Mouse (Mus musculus): ENCODE results near the gene H2-Eb1. TPM values are rescaled to one million over a fixed set of nuclear protein-coding genes. Genes with fewer than 3 reads are reported as not detected.

Gene H2-Eb1
- polyA plus RNA-seq, 1 experiment = not detected

DNA sequence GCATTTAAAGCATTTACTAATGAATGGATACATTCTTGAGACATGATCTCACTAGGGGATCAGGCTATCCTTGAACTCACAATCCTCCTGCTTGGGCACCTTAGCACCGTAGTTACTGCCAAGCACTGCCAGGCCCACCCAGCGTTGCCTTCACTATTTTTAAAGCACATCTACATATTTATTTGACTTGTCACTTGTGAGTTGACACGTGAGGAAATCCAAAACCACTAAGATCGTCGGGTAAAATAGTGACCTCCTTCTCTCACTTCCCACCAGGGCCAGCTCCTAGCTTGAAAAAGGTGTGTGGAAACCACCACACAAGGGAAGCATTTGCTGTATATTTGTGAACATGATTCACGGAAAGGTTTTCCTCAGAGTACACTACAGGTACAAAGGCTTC is 18.7 kb upstream of the H2-Eb1 start:
- TF ChIP-seq TCF3 (IDR thresholded peaks at IDR 0.05; ENCODE audit: insufficient read length, low read depth) (no peak), POLR2A (IDR thresholded peaks at IDR 0.05; ENCODE audit: insufficient read length, low read depth) (no peak), MYOG (IDR thresholded peaks at IDR 0.05; ENCODE audit: control insufficient read depth in 1 of 3, insufficient read depth in 1 of 3, insufficient read length in 2 of 3, low read depth in 2 of 3) (no peak), SRF (IDR thresholded peaks at IDR 0.05; ENCODE audit: control insufficient read depth, insufficient read length, low read depth) (no peak)
- no peak overlapping the region for H3ac ChIP-seq (ENCODE audit: control insufficient read depth, insufficient read length)
- no peaks in the 10 kb centered on the region for H3K79me2 ChIP-seq (ENCODE audit: control insufficient read depth, insufficient read depth)
- H3K36me3 ChIP-seq (ENCODE audit: control insufficient read depth, insufficient read depth) = no peaks in the 10 kb centered on the region
- H3K27me3 ChIP-seq (ENCODE audit: control insufficient read depth, insufficient read depth, insufficient read length) = no peaks in the 10 kb centered on the region
- H3K4me2 ChIP-seq (ENCODE audit: low read depth) = no peak overlapping the region
- no peak overlapping the region for H3K4me3 ChIP-seq

DNA sequence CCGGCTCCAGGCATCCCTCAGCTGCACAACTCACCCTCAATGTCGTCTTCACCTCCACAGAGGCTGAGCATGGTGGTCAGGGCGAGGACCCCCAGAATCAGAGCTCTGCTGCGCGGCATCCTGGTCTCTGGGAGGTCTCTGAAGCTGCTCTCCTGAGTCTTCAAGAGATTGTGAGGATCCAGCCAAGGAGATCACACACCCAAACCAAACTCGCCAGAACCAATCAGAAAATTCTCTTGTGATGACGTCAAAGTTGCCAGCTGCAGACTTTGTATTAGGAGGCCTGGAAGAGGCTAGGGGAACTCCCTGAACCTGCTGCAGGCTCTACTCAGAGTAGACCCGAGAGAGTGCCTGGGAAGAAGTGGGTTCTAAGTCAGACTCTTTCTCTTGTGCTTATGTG is 18.0 kb upstream of the H2-Eb1 start, which contains the start of gene H2-Aa:
Gene H2-Aa, minus strand, starts transcription at position 176 of the 400 bp plus-strand sequence.
- Histone ChIP-seq H3K36me3 (ENCODE audit: control insufficient read depth, insufficient read depth) (no peaks in the 10 kb centered on the region), H3ac (ENCODE audit: control insufficient read depth, insufficient read length) (no peak within 1 kb of the TSS), H3K79me2 (ENCODE audit: control insufficient read depth, insufficient read depth) (no peaks in the 10 kb centered on the region), H3K27me3 (ENCODE audit: control insufficient read depth, insufficient read depth, insufficient read length) (no peaks in the 10 kb centered on the region), H3K4me3 (no peak within 1 kb of the TSS), H3K4me2 (ENCODE audit: low read depth) (no peak within 1 kb of the TSS)
- TF ChIP-seq MYOG (IDR thresholded peaks at IDR 0.05; ENCODE audit: control insufficient read depth in 1 of 3, insufficient read depth in 1 of 3, insufficient read length in 2 of 3, low read depth in 2 of 3) (no peak), MAX (IDR thresholded peaks at IDR 0.05; ENCODE audit: low read depth) (no peak), POLR2A (IDR thresholded peaks at IDR 0.05; ENCODE audit: insufficient read length, low read depth) (no peak), TCF3 (IDR thresholded peaks at IDR 0.05; ENCODE audit: insufficient read length, low read depth) (no peak), SRF (IDR thresholded peaks at IDR 0.05; ENCODE audit: control insufficient read depth, insufficient read length, low read depth) (no peak), REST (IDR thresholded peaks at IDR 0.05; ENCODE audit: insufficient read depth, insufficient read length) (no peak), CEBPB (IDR thresholded peaks at IDR 0.05; ENCODE audit: insufficient read depth, poor library complexity, severe bottlenecking) (no peak), USF1 (IDR thresholded peaks at IDR 0.05; ENCODE audit: low read depth) (no peak), MYOD1 (IDR thresholded peaks at IDR 0.05; ENCODE audit: control insufficient read depth in 1 of 3, insufficient read length in 2 of 3, low read depth in 2 of 3) (no peak), E2F4 (IDR thresholded peaks at IDR 0.05; ENCODE audit: insufficient read depth) (no peak), POLR2AphosphoS2 (IDR thresholded peaks at IDR 0.05; ENCODE audit: insufficient read length, low read depth) (no peak), TCF12 (IDR thresholded peaks at IDR 0.05; ENCODE audit: insufficient read depth, poor library complexity, severe bottlenecking) (no peak)

DNA sequence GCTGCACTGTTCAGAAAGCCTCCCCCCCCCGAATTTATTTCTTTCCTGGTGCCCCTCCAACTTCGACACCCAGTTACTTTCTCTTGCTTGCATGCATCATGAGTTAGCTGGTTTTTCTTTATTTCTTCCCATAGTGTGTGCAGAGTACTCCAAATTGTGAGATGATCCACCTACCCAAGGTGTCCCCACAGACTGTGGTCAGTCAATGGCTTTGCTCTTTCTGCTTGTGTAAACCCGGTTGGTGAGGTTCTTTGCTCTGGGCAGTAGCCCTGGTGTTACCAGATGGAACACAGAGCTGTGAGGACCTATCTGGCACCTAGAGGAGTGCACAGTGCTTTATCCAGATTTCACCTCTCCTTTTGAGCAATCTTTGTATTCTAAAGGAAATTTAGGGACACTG is 17.5 kb upstream of the H2-Eb1 start:
- Histone ChIP-seq H3K4me3 (no peak overlapping the region), H3K79me2 (ENCODE audit: control insufficient read depth, insufficient read depth) (no peaks in the 10 kb centered on the region), H3K4me2 (ENCODE audit: low read depth) (no peak overlapping the region), H3K27me3 (ENCODE audit: control insufficient read depth, insufficient read depth, insufficient read length) (no peaks in the 10 kb centered on the region), H3ac (ENCODE audit: control insufficient read depth, insufficient read length) (no peak overlapping the region), H3K36me3 (ENCODE audit: control insufficient read depth, insufficient read depth) (no peaks in the 10 kb centered on the region)
- TF ChIP-seq POLR2A (IDR thresholded peaks at IDR 0.05; ENCODE audit: insufficient read length, low read depth) (no peak), POLR2AphosphoS2 (IDR thresholded peaks at IDR 0.05; ENCODE audit: insufficient read length, low read depth) (no peak), TCF12 (IDR thresholded peaks at IDR 0.05; ENCODE audit: insufficient read depth, poor library complexity, severe bottlenecking) (no peak), USF1 (IDR thresholded peaks at IDR 0.05; ENCODE audit: low read depth) (no peak), SRF (IDR thresholded peaks at IDR 0.05; ENCODE audit: control insufficient read depth, insufficient read length, low read depth) (no peak), MAX (IDR thresholded peaks at IDR 0.05; ENCODE audit: low read depth) (no peak), CEBPB (IDR thresholded peaks at IDR 0.05; ENCODE audit: insufficient read depth, poor library complexity, severe bottlenecking) (no peak), REST (IDR thresholded peaks at IDR 0.05; ENCODE audit: insufficient read depth, insufficient read length) (no peak), E2F4 (IDR thresholded peaks at IDR 0.05; ENCODE audit: insufficient read depth) (no peak), MYOG (IDR thresholded peaks at IDR 0.05; ENCODE audit: control insufficient read depth in 1 of 3, insufficient read depth in 1 of 3, insufficient read length in 2 of 3, low read depth in 2 of 3) (no peak)

DNA sequence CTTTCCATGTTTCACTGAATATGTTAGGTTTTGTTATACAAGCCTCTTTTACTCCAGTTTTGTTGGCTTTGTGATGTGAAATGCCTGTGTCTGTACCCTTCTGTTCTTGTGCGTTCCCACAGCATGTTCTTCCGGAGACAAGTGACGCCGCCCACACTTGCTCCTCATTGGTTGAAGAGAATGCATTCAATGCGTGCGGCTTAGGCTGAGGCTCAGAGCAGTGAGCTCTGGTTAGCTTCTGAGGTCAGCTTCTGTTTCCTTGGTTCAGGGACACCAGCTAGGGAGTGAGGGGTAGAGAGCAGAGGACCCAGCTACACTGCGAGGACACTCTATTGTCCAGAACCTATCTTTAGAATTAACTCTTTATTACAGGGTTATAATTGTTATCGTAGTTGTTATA is 14.1 kb upstream of the H2-Eb1 start:
- Histone ChIP-seq H3K79me2 (ENCODE audit: control insufficient read depth, insufficient read depth) (no peaks in the 10 kb centered on the region), H3ac (ENCODE audit: control insufficient read depth, insufficient read length) (no peak overlapping the region), H3K36me3 (ENCODE audit: control insufficient read depth, insufficient read depth) (no peaks in the 10 kb centered on the region), H3K27me3 (ENCODE audit: control insufficient read depth, insufficient read depth, insufficient read length) (peaks cover 5% of the 10 kb centered on the region), H3K4me2 (ENCODE audit: low read depth) (no peak overlapping the region), H3K4me3 (no peak overlapping the region)
- no peak for TF ChIP-seq REST (IDR thresholded peaks at IDR 0.05; ENCODE audit: insufficient read depth, insufficient read length)
- no peak for TF ChIP-seq POLR2AphosphoS2 (IDR thresholded peaks at IDR 0.05; ENCODE audit: insufficient read length, low read depth)
- no peak for TF ChIP-seq SRF (IDR thresholded peaks at IDR 0.05; ENCODE audit: control insufficient read depth, insufficient read length, low read depth)
- no peak for TF ChIP-seq POLR2A (IDR thresholded peaks at IDR 0.05; ENCODE audit: insufficient read length, low read depth)
- TF ChIP-seq TCF3 (IDR thresholded peaks at IDR 0.05; ENCODE audit: insufficient read length, low read depth) = no peak
- TF ChIP-seq TCF12 (IDR thresholded peaks at IDR 0.05; ENCODE audit: insufficient read depth, poor library complexity, severe bottlenecking) = no peak
- TF ChIP-seq MYOG (IDR thresholded peaks at IDR 0.05; ENCODE audit: control insufficient read depth in 1 of 3, insufficient read depth in 1 of 3, insufficient read length in 2 of 3, low read depth in 2 of 3) = no peak
- no peak for TF ChIP-seq USF1 (IDR thresholded peaks at IDR 0.05; ENCODE audit: low read depth)
- TF ChIP-seq MYOD1 (IDR thresholded peaks at IDR 0.05; ENCODE audit: control insufficient read depth in 1 of 3, insufficient read length in 2 of 3, low read depth in 2 of 3) = no peak
- no peak for TF ChIP-seq CEBPB (IDR thresholded peaks at IDR 0.05; ENCODE audit: insufficient read depth, poor library complexity, severe bottlenecking)
- TF ChIP-seq E2F4 (IDR thresholded peaks at IDR 0.05; ENCODE audit: insufficient read depth) = no peak
- TF ChIP-seq MAX (IDR thresholded peaks at IDR 0.05; ENCODE audit: low read depth) = no peak

DNA sequence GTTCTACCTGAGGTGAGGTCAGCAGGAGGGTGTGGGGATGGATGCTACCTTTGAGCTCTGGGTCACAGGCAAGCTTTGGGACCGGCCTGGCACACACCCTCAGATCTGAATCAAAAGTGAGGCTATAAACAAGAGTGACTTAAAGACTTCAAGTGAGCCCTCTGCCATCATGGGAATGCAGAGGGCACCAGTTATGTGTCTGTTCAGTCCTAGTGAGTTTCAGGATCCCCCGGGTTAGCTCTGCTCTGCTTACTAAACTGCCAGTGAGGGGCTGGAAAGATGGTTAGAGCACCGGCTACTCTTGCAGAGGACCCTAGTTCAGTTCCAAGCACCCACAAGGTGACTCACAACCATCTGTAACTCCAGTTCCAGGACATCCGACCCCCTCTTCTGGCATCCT is 13.1 kb upstream of the H2-Eb1 start:
- Histone ChIP-seq H3K36me3 (ENCODE audit: control insufficient read depth, insufficient read depth) (no peaks in the 10 kb centered on the region), H3K27me3 (ENCODE audit: control insufficient read depth, insufficient read depth, insufficient read length) (peaks cover 5% of the 10 kb centered on the region), H3K4me3 (no peak overlapping the region), H3ac (ENCODE audit: control insufficient read depth, insufficient read length) (no peak overlapping the region), H3K4me2 (ENCODE audit: low read depth) (no peak overlapping the region), H3K79me2 (ENCODE audit: control insufficient read depth, insufficient read depth) (no peaks in the 10 kb centered on the region)
- no peak for TF ChIP-seq REST (IDR thresholded peaks at IDR 0.05; ENCODE audit: insufficient read depth, insufficient read length)
- TF ChIP-seq POLR2AphosphoS2 (IDR thresholded peaks at IDR 0.05; ENCODE audit: insufficient read length, low read depth) = no peak
- no peak for TF ChIP-seq POLR2A (IDR thresholded peaks at IDR 0.05; ENCODE audit: insufficient read length, low read depth)
- no peak for TF ChIP-seq TCF3 (IDR thresholded peaks at IDR 0.05; ENCODE audit: insufficient read length, low read depth)
- no peak for TF ChIP-seq MYOD1 (IDR thresholded peaks at IDR 0.05; ENCODE audit: control insufficient read depth in 1 of 3, insufficient read length in 2 of 3, low read depth in 2 of 3)
- TF ChIP-seq E2F4 (IDR thresholded peaks at IDR 0.05; ENCODE audit: insufficient read depth) = no peak
- no peak for TF ChIP-seq CEBPB (IDR thresholded peaks at IDR 0.05; ENCODE audit: insufficient read depth, poor library complexity, severe bottlenecking)
- TF ChIP-seq USF1 (IDR thresholded peaks at IDR 0.05; ENCODE audit: low read depth) = no peak
- no peak for TF ChIP-seq TCF12 (IDR thresholded peaks at IDR 0.05; ENCODE audit: insufficient read depth, poor library complexity, severe bottlenecking)
- no peak for TF ChIP-seq MYOG (IDR thresholded peaks at IDR 0.05; ENCODE audit: control insufficient read depth in 1 of 3, insufficient read depth in 1 of 3, insufficient read length in 2 of 3, low read depth in 2 of 3)
- no peak for TF ChIP-seq MAX (IDR thresholded peaks at IDR 0.05; ENCODE audit: low read depth)
- no peak for TF ChIP-seq SRF (IDR thresholded peaks at IDR 0.05; ENCODE audit: control insufficient read depth, insufficient read length, low read depth)

Measured in myocyte (in vitro differentiated cells).